Mouse (Mus musculus): ENCODE data around the gene Slc36a2.

DNA sequence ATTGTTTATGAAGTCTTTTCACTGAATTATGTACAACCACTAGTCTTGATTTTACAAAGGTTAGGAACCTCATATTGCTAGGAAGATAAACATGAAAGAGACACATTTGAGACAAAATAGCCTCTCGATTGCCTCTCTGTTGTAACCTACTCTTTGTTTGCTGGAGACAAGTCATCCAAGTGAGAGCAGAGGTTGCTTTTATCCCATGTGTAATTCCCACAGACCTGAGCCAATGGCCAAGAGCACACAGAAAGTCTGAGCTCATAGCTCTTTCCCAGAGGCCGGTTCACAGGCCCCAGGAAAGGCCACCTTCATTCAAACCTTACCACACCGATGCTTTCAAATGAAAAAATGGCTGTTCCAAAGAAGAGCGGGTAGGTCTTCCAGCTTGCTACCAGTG, 16.4 kb downstream of the Slc36a2 start:
- no peak for TF ChIP-seq CTCF (IDR thresholded peaks at IDR 0.05; ENCODE audit: low read depth)
- TF ChIP-seq EP300 (IDR thresholded peaks at IDR 0.05; ENCODE audit: low read depth) = no peak

Data from liver, postnatal 0 days (tissue).